Mouse (Mus musculus) heart, postnatal 0 days (tissue): ENCODE measurements around the gene Prox2. TPM values are rescaled to one million over a fixed set of nuclear protein-coding genes. Genes with fewer than 3 reads are reported as not detected.

ENCODE experiments used
- ATAC-seq: fragments of 200-750 bp; cut with Nextera tagmentation; 2 replicates; pipeline ENCODE4 v1.8.0; 2017; ENCODE audit warnings: low read depth, moderate number of reproducible peaks, moderate library complexity; ENCODE audit not compliant: insufficient read depth
- DNase-seq: peaks from one replicate; pipeline ENCODE4 v3.0.0-alpha.2; 2016; ENCODE audit warnings: low spot score
- H3K27ac ChIP-seq: fragments of 300-500 bp; sonication (generic); 2 replicates; pipeline ENCODE4 v1.5.1; 2014; ENCODE audit warnings: low read depth, mild to moderate bottlenecking
- H3K27me3 ChIP-seq: fragments of 300-500 bp; sonication (generic); 2 replicates; pipeline ENCODE4 v1.6.1; 2014; ENCODE audit warnings: low read length, mixed read lengths; ENCODE audit not compliant: control insufficient read depth, insufficient read depth
- H3K36me3 ChIP-seq: fragments of 300-500 bp; sonication (generic); replicated peaks from 2 replicates; pipeline ENCODE4 v1.6.1; 2014; ENCODE audit warnings: low read length, mixed read lengths; ENCODE audit not compliant: control insufficient read depth, insufficient read depth
- H3K4me1 ChIP-seq: fragments of 300-500 bp; sonication (generic); 2 replicates; pipeline ENCODE4 v1.6.1; 2014; ENCODE audit warnings: antibody characterized with exemption; ENCODE audit not compliant: control insufficient read depth, insufficient read depth
- H3K4me2 ChIP-seq: fragments of 300-500 bp; sonication (generic); 2 replicates; pipeline ENCODE4 v1.6.1; 2014; ENCODE audit warnings: low read depth, mild to moderate bottlenecking, low read length, moderate library complexity
- H3K4me3 ChIP-seq: fragments of 300-500 bp; sonication (generic); 2 replicates; pipeline ENCODE4 v1.5.1; 2014; ENCODE audit warnings: low read depth, low read length
- H3K9ac ChIP-seq: fragments of 300-500 bp; sonication (generic); replicated peaks from 2 replicates; pipeline ENCODE4 v1.6.1; 2014; ENCODE audit warnings: low read depth, low read length, mixed read lengths
- H3K9me3 ChIP-seq: fragments of 300-500 bp; sonication (generic); replicated peaks from 2 replicates; pipeline ENCODE4 v1.6.1; 2016; ENCODE audit warnings: low read length; ENCODE audit not compliant: control insufficient read depth
- CTCF ChIP-seq: IDR thresholded peaks from 2 replicates; pipeline ENCODE4 v1.5.1; 2016; ENCODE audit warnings: antibody characterized with exemption, control low read depth, low read depth
- EP300 ChIP-seq: IDR thresholded peaks from 2 replicates; pipeline ENCODE4 v1.6.1; 2016; ENCODE audit warnings: antibody characterized with exemption, low read depth
- WGBS: fragments of 180-500 bp; shearing (Covaris S2); extraction: QIAGEN DNeasy Blood & Tissue Kit; methylation state at CpG from one replicate; pipeline ENCODE4 v1.1.7; 2014; 5-methylcytosine and 5-hydroxymethylcytosine counted together
- polyA plus RNA-seq: library from polyadenylated mRNA; unstranded; fragments of >200 nt; fragmentation: Nextera tagmentation; extraction: Ambion mirVana; gene quantifications from 2 replicates; pipeline ENCODE4 v1.2.1, GENCODE M21; 2015
- total RNA-seq: library from RNA; depleted of rRNA; stranded (reverse); fragments of >200 nt; gene quantifications from 2 replicates; pipeline ENCODE4 v1.2.3, GENCODE M21; 2014; ENCODE audit warnings: low replicate concordance

Gene Prox2
- total and polyA plus RNA-seq, 2 experiments from 2014 or later = 0.08 to 1.8 TPM

DNA sequence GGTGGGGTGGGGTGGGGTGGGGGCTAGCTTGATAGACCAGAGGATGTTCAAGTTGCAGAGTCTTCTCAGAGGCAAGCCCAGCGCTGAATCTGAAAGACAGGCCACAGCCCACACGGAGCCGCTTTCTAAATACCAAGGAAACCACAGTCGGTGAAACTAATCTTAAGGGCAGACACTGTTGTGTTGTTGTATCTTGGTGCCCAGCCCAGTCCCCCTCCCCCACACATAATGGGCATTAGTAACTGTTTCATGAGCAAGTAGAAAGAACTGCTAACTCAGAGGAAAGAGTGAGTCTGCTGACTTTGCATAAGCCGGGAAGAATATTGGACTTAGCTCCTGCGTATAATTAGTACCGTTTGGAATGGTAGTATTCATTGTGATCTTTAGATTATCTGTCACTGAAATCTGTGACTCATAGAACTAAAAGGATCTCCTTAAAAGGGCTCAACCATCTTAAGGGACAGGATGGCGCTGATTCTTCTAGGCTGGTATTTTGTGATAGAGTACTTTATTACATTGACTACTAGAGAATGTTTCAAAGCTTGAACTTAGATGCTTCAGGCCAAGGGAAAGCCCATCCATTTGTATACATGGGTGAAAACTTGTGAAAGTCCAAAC lies 16.5 kb upstream of the Prox2 start:
- ATAC-seq = no peak
- Histone ChIP-seq H3K9me3 (no peaks in the 10 kb centered on the region), H3K36me3 (peaks cover 90% of the 10 kb centered on the region), H3K9ac (no peak overlapping the region), H3K27me3 (no peaks in the 10 kb centered on the region), H3K4me2 (no peak overlapping the region), H3K27ac (no peak overlapping the region), H3K4me3 (no peak overlapping the region), H3K4me1 (no peaks in the 10 kb centered on the region)
- TF ChIP-seq EP300 (no peak), CTCF (no peak)
- WGBS = 86% methylated on average over 8 of the region's 8 CpGs
- no peak for DNase-seq

DNA sequence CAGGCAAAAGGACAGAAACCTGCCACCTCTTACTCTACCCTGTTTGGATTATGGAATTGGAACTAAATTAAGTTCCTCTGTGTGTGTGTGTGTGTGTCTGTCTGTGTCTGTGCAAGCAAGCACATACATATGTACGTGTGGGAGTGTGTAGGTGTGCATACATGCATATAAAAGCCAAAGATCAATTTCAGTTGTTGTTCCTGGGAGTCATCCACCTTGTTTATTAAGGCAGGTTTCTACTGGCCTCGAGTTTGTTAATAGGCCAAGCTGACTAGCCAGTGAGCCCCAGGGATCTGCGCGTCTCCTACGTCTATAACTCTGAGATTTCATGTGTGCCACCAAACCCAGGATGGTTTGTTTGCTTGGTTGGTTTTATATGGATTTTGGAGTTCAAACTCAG lies 14.2 kb upstream of the Prox2 start:
- no peak for TF ChIP-seq EP300
- TF ChIP-seq CTCF = no peak
- 93% methylated on average over 5 of the region's 5 CpGs for WGBS
- Histone ChIP-seq H3K27ac (no peak overlapping the region), H3K9me3 (no peaks in the 10 kb centered on the region), H3K36me3 (peaks cover 96% of the 10 kb centered on the region), H3K9ac (no peak overlapping the region), H3K27me3 (no peaks in the 10 kb centered on the region), H3K4me1 (no peaks in the 10 kb centered on the region), H3K4me2 (no peak overlapping the region), H3K4me3 (no peak overlapping the region)
- ATAC-seq = no peak
- no peak for DNase-seq

DNA sequence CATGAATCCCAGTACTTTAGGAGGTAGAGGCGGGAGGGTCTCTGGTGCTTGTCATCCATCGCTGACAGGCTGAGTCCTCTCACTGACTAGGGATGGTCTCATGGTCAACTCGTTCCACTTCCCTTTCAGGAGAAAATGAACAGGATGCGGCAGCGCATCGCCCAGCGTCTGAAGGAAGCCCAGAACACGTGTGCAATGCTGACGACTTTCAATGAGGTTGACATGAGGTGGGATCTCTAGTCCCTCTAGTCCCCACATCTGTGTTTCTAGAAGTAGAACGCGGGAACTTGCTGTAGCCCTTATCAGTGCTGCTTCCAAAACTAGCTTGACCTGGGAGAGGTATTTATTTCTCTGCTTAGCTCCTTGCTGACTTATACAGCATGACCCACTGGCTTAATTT lies 13.1 kb upstream of the Prox2 start:
- no peak overlapping the region for H3K27ac ChIP-seq
- H3K9ac ChIP-seq = no peak overlapping the region
- DNase-seq (no peak), ATAC-seq (no peak)
- H3K4me3 ChIP-seq = no peak overlapping the region
- H3K27me3 ChIP-seq = no peaks in the 10 kb centered on the region
- no peaks in the 10 kb centered on the region for H3K9me3 ChIP-seq
- 73% methylated on average over 11 of the region's 11 CpGs for WGBS
- peaks cover 99% of the 10 kb centered on the region for H3K36me3 ChIP-seq
- no peaks in the 10 kb centered on the region for H3K4me1 ChIP-seq
- no peak for TF ChIP-seq CTCF
- no peak for TF ChIP-seq EP300
- H3K4me2 ChIP-seq = no peak overlapping the region

DNA sequence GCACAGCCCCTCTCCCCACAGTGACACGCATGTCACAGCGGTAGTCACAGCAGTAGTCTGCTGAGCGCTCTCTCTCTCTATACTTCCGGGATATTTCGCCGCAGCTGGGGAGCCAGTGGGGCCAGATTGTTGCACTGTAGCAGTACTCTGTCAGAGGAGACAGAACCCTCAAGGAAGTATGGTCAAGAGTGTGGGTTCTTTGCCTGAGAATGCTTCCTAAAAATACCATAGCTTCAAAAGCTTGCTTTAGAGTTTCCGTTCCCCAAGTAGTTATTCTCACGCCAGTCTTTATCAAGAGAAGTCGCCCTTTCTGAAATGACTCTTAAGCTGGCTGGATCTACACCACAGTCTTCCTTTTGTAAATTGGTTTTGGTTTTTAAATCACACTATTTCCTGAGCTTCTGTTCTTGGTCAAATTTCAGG lies 12.6 kb upstream of the Prox2 start:
- Histone ChIP-seq H3K9ac (no peak overlapping the region), H3K4me3 (no peak overlapping the region), H3K27ac (no peak overlapping the region; the same call in 1 of the 2 replicates), H3K27me3 (no peaks in the 10 kb centered on the region), H3K36me3 (peaks cover 99% of the 10 kb centered on the region), H3K9me3 (no peaks in the 10 kb centered on the region), H3K4me2 (no peak overlapping the region), H3K4me1 (no peaks in the 10 kb centered on the region)
- ATAC-seq (no peak), DNase-seq (no peak)
- TF ChIP-seq EP300 (no peak), CTCF (no peak)
- WGBS = 92% methylated on average over 9 of the region's 9 CpGs

DNA sequence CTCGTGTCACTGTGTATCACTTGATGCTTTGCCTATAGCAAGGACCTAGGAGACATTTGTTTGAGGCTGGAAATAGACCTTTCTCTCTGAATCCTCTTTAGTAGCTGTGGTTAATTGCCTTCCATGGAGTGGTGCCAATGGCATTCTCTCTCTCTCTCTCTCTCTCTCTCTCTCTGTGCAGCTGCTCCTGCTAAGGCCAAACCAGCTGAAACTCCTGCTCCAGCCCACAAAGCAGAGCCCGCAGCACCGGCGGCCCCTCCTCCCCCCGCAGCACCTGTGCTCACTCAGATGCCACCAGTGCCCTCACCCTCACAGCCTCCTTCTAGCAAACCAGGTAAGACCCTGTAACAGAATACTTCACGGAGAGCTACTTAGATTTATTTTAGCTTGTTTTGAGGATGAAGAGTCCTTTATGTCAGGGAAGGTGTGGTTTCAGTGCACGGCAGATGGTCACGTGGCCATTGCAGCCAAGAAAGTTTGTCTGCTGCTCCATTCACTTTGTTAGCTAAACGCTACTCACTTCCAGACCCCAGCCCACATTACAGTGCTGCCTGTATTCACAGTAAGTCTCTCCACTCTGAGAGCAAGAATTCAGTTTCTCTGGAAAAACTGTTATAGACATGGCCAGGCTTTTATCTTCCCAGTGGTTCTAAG lies 11.4 kb upstream of the Prox2 start:
- TF ChIP-seq CTCF (no peak), EP300 (no peak)
- Histone ChIP-seq H3K27ac (no peak overlapping the region), H3K36me3 (peaks cover 93% of the 10 kb centered on the region), H3K27me3 (no peaks in the 10 kb centered on the region), H3K4me2 (no peak overlapping the region), H3K4me3 (no peak overlapping the region), H3K9ac (no peak overlapping the region), H3K4me1 (no peaks in the 10 kb centered on the region), H3K9me3 (no peaks in the 10 kb centered on the region)
- 88% methylated on average over 9 of the region's 9 CpGs for WGBS
- ATAC-seq = no peak
- DNase-seq = no peak

DNA sequence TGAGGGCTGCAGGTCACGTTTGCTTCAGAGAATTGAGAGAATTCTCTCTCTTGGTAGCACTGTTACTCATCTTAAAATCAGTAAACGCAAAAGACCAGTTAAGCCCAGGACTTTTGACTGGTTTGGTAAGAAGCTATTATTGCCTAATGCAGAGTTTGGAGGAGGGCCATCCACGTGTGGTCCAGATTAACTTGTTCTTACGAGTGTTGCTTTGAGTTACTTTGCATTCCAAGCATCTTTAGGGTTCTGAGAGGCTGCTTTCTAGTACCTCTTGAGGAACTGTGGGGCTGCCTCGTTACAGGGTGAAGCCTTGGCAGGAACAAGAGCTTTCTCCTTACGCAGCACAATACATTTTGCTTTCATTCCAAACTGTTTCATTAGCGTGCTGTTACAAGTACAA lies 5.1 kb upstream of the Prox2 start:
- 61% methylated on average over 7 of the region's 7 CpGs for WGBS
- H3K4me3 ChIP-seq = no peak overlapping the region
- ATAC-seq (no peak), DNase-seq (no peak)
- no peak overlapping the region for H3K4me2 ChIP-seq
- TF ChIP-seq EP300 = no peak
- no peak for TF ChIP-seq CTCF
- H3K4me1 ChIP-seq = peaks cover 24% of the 10 kb centered on the region
- H3K9ac ChIP-seq = no peak overlapping the region
- H3K27me3 ChIP-seq = no peaks in the 10 kb centered on the region
- H3K9me3 ChIP-seq = no peaks in the 10 kb centered on the region
- H3K27ac ChIP-seq = no peak overlapping the region
- peaks cover 53% of the 10 kb centered on the region for H3K36me3 ChIP-seq
